Mouse (Mus musculus): ENCODE data around the gene Tbl3. TPM values are rescaled to one million over a fixed set of nuclear protein-coding genes. Genes with fewer than 3 reads are reported as not detected.
"Not testable (repeated sequence)": the region's sequence is repeated elsewhere in the genome, so short reads cannot be mapped to it uniquely, and the experiment has no call there.

Gene Tbl3
- polyA plus RNA-seq, 1 experiment from 2014 or later, result 133 TPM

DNA sequence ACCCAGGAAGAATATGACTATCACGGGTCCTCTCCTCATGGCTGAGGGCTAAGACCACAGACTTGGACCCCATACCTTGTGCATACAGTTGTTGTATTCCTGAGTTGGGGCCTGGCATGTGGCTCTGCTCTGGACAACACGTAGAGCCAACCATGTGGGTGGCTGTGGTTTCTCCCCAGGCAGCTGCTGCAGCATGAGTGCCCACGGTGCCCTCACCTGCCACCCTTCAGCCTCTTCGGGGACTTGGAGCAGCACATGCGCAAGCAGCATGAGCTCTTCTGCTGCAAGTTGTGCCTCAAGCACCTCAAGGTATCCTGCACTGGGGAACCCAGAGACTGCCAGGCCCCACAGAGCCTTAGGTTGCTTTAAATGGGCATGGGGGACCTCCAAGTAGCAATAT lies 30.6 kb downstream of the Tbl3 start:
- H3K36me3 ChIP-seq, result peaks cover 59% of the 10 kb centered on the region
- no peaks in the 10 kb centered on the region for H3K27me3 ChIP-seq (ENCODE audit: insufficient read depth, poor library complexity, severe bottlenecking)
- H3K4me3 ChIP-seq, result no peak overlapping the region
- H3K9me3 ChIP-seq, result no peaks in the 10 kb centered on the region
- WGBS, result 96% methylated on average over 5 of the region's 5 CpGs
- no peak overlapping the region for H3K27ac ChIP-seq
- H3K4me1 ChIP-seq (replicated peaks), result peaks cover 18% of the 10 kb centered on the region
- DNase-seq (ENCODE audit: low spot score), result no peak

DNA sequence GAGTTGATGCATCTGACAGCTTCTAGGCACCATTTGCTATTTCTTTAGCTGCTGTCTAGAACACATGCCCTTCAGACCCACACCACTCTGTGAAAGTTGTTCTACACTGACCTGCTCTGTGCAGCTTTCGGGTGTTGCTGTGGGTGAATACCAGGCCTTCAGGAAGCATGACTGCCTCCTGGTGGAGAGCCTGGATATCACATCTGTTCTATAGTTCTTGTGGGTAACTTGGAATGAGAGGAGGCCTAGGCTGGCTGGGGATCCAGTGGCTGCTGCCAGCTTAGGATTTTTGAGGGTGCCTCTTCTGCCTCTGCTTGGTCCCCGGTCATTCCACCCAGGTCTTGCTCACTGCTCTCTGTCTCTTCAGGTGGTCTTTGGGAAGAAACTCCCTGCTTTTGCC lies 31.3 kb downstream of the Tbl3 start:
- no peak overlapping the region for H3K27ac ChIP-seq
- no peaks in the 10 kb centered on the region for H3K9me3 ChIP-seq
- H3K4me3 ChIP-seq, result no peak overlapping the region
- H3K36me3 ChIP-seq, result peaks cover 52% of the 10 kb centered on the region
- peak; percentile 73 for DNase-seq (ENCODE audit: low spot score)
- no peaks in the 10 kb centered on the region for H3K27me3 ChIP-seq (ENCODE audit: insufficient read depth, poor library complexity, severe bottlenecking)
- WGBS, result 59% methylated on average over 2 of the region's 2 CpGs
- H3K4me1 ChIP-seq (replicated peaks), result peaks cover 25% of the 10 kb centered on the region

DNA sequence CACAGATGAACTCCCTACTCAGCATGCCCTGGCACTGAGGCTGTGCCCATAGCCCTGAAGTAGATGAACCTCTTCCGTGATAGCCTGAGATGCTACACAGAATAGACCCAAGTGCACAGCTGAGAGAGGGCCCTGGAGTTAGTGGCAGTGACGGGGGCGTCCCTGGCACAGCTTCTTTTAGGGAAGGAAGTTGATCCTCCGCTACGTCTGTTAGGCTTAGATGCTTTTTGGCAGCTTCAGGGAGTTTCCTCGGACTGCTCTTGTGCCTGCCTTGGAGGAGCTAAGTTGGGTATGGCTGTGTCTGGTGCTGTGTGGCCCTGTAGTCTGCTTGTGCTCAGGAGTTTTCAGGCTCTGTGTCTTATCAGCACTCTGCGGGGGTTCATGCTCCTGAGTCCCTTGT lies 33.2 kb downstream of the Tbl3 start:
- H3K4me1 ChIP-seq (replicated peaks), result peaks cover 40% of the 10 kb centered on the region

DNA sequence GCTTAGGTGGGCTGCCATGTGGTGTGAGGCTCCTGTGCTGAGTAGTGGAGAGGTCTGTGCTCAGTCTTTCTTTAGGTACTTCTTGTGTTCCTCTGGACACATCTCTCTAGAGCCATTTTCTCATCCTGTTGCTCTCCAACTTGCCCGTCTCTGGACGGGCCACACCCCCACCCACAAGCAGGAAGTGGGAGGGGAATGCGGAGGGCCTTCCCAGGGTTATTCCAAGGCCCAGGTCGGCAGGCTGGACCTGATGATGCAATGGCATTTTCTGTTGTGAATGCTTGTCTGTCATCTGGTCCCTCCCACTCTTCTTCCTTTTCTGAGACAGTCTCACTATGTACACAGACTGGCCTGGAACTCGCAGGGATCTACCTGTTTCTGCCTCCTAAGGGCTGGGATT lies 35.3 kb downstream of the Tbl3 start:
- Histone ChIP-seq H3K27me3 (ENCODE audit: insufficient read depth, poor library complexity, severe bottlenecking) (no peaks in the 10 kb centered on the region), H3K4me3 (peak overlapping the region; percentile 100; the same call in 1 of the 2 replicates), H3K27ac (no peak overlapping the region), H3K9me3 (no peaks in the 10 kb centered on the region), H3K36me3 (peaks cover 12% of the 10 kb centered on the region), H3K4me1 (replicated peaks) (peaks cover 47% of the 10 kb centered on the region)
- DNase-seq (ENCODE audit: low spot score), result no peak
- WGBS, result 34% methylated on average over 5 of the region's 5 CpGs

More for the DNA sequence above, 33.2 kb downstream of the Tbl3 start:
- peaks cover 33% of the 10 kb centered on the region for H3K36me3 ChIP-seq
- H3K4me3 ChIP-seq, result no peak overlapping the region
- H3K27me3 ChIP-seq (ENCODE audit: insufficient read depth, poor library complexity, severe bottlenecking), result no peaks in the 10 kb centered on the region
- no peak overlapping the region for H3K27ac ChIP-seq
- 86% methylated on average over 7 of the region's 7 CpGs for WGBS
- DNase-seq (ENCODE audit: low spot score), result no peak
- H3K9me3 ChIP-seq, result no peaks in the 10 kb centered on the region

DNA sequence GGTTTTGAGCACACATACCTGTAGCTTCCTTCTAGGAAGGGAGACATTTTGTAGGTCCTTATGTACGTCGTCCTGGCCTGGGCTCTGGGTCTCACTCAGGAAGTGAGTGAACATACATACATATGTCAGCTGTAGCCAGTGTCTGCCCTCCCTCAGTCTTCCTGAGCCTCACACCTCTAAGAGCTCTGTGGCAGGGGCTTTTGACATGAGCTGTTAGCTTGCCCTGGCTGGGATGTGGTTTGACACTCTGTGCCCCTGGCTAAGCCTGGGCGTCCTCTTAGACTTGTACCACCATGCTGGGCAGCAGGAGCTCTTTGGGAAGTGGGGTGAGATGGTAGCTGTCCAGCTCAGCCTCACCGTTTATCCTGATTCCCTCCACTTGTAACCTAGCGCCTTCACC lies 36.1 kb downstream of the Tbl3 start:
- WGBS, result 75% methylated on average over 5 of the region's 5 CpGs
- peak overlapping the region; percentile 100; the same call in 1 of the 2 replicates for H3K4me3 ChIP-seq
- no peak for DNase-seq (ENCODE audit: low spot score)
- no peak overlapping the region for H3K27ac ChIP-seq
- peaks cover 47% of the 10 kb centered on the region for H3K4me1 ChIP-seq (replicated peaks)
- peaks cover 4% of the 10 kb centered on the region; the same call in 1 of the 2 replicates for H3K36me3 ChIP-seq
- no peaks in the 10 kb centered on the region for H3K9me3 ChIP-seq
- H3K27me3 ChIP-seq (ENCODE audit: insufficient read depth, poor library complexity, severe bottlenecking), result no peaks in the 10 kb centered on the region

DNA sequence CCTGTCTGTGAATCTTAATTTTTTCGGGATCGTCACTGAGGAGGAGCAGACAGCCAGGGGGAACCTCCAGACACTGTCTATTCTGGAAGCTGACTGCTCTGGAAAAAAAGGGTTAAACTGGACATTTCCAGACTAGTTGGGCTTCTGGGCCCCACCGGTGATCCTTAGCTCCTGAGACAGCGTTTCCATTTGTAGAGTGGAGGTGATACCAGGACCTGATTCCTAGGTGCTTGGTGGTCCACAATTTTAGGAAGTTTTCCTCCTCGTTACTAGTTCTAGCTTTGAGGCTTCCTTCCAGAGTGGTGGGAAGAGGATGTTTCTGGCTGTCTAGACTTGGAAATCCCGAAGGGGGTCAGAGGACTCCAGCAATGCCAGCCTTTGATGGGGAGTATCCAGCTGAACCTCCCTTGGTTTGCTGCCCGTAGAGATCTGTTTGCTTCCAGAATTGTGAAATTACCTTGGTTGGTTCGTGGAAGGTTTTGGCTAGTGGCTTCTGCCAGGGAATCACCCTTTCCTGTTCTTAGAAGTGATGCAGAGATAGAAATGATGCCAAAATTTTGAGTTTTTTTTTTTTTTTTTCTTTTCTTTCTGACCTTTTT lies 37.1 kb downstream of the Tbl3 start:
- Histone ChIP-seq H3K9me3 (no peaks in the 10 kb centered on the region), H3K27me3 (ENCODE audit: insufficient read depth, poor library complexity, severe bottlenecking) (no peaks in the 10 kb centered on the region), H3K4me3 (peak overlapping the region; percentile 100), H3K4me1 (replicated peaks) (peaks cover 47% of the 10 kb centered on the region), H3K36me3 (0 out of 2 replicates have a peak, but pooled peaks cover 3% of the 10 kb centered on the region), H3K27ac (peak overlapping the region; percentile 95)
- no peak for DNase-seq (ENCODE audit: low spot score)
- WGBS, result 17% methylated on average over 8 of the region's 8 CpGs

DNA sequence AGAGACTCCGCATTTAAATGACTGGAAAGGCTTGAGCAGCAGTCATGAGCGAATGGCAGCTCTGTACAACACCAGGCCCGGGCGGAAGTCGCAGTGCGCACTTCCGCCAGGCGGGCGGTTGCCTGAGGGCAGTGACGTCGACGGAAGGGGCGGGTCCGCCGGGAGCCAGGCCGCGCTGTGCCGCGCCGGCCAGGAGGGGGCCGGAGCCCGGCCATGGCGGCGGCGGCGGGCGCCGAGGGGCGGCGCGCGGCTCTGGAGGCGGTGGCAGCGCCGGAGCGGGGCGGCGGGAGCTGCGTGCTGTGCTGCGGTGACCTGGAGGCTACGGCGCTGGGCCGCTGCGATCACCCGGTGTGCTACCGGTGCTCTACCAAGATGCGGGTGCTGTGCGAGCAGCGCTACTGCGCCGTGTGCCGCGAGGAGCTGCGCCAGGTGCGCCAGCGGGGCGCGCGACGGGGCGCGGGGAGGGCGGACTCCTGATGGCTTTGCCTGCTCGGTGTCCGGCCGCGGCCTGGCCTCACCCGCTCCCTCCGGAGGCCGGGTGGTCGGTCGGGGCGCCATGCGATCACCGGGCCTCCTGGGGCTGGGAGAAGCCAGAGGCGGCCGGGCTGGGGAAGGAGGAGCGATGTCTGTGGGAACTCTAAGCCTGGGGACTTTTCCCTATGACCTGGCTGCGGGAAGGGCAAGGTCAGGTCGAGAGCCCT lies 37.8 kb downstream of the Tbl3 start, which contains the start of gene Zfp598:
Zfp598 (plus strand) TSS at position 143 of the 701 bp plus-strand sequence.
- H3K27ac ChIP-seq, result peak within 1 kb of the TSS; percentile 95
- DNase-seq (ENCODE audit: low spot score), result peak; percentile 94
- under 1% methylated on average over 80 of the region's 80 CpGs for WGBS
- H3K4me1 ChIP-seq (replicated peaks), result peaks cover 47% of the 10 kb centered on the region
- 0 out of 2 replicates have a peak, but pooled peaks cover 3% of the 10 kb centered on the region for H3K36me3 ChIP-seq
- H3K4me3 ChIP-seq, result peak within 1 kb of the TSS; percentile 100
- H3K9me3 ChIP-seq, result no peaks in the 10 kb centered on the region
- H3K27me3 ChIP-seq (ENCODE audit: insufficient read depth, poor library complexity, severe bottlenecking), result no peaks in the 10 kb centered on the region

DNA sequence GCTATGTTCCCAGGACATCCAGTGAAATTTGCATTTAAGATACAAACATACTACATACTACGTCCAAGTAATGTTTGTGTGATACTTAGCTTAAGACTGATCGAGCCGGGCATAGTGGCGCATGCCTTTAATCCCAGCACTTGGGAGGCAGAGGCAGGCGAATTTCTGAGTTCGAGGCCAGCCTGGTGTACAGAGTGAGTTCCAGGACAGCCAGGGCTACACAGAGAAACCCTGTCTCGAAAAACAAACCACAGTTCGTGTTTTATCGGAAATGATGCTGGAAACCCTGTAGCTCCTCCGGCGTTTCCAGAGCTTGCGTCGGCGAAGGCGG lies 38.3 kb downstream of the Tbl3 start:
- not testable (repeated sequence) for H3K9me3 ChIP-seq; DNase-seq (ENCODE audit: low spot score); H3K27me3 ChIP-seq (ENCODE audit: insufficient read depth, poor library complexity, severe bottlenecking); H3K36me3 ChIP-seq
- peak overlapping the region; percentile 100 for H3K4me3 ChIP-seq
- H3K4me1 ChIP-seq (replicated peaks), result peaks cover 47% of the 10 kb centered on the region
- WGBS, result 14% methylated on average over 15 of the region's 15 CpGs
- H3K27ac ChIP-seq, result peak overlapping the region; percentile 95

DNA sequence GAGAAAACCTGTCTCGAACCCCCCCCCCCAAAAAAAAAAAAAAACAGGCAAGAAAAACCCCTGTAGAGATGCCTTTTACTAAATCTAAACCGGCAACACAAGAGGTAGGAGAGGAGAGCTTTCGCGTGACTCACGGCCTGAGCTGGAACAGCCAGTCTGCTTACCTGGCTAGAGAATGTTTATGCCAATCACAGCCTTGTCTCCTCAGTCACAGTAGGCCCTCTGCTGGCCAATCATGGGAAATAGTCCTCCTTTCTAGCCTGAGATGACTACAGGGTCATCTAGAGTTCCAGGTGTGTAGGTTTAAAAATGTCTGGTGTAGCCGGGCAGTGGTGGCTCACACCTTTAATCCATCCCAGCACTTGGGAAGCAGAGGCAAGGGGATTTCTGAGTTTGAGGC lies 40.0 kb downstream of the Tbl3 start:
- H3K4me1 ChIP-seq (replicated peaks), result peaks cover 35% of the 10 kb centered on the region
- peak; percentile 54 for DNase-seq (ENCODE audit: low spot score)
- 35% methylated on average over 6 of the region's 6 CpGs for WGBS
- no peaks in the 10 kb centered on the region for H3K36me3 ChIP-seq
- no peaks in the 10 kb centered on the region for H3K9me3 ChIP-seq
- H3K4me3 ChIP-seq, result no peak overlapping the region
- H3K27ac ChIP-seq, result no peak overlapping the region
- no peaks in the 10 kb centered on the region for H3K27me3 ChIP-seq (ENCODE audit: insufficient read depth, poor library complexity, severe bottlenecking)

DNA sequence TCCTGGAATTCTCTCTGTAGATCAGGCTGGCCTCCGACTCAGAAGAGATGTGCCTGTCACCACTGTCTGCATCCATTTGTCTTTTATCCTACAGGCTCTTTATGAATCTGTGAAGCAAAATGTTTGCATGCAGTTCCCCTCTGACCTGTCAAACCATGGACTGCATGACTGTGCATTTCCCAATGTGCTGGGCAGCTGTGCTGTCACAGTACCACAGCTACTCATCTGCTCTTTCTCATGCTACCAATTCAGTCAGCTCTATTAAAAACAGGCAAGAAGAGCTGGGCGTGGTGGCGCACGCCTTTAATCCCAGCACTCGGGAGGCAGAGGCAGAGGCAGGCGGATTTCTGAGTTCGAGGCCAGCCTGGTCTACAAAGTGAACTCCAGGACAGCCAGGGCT lies 40.4 kb downstream of the Tbl3 start:
- H3K36me3 ChIP-seq; H3K4me3 ChIP-seq; H3K9me3 ChIP-seq; H3K27me3 ChIP-seq (ENCODE audit: insufficient read depth, poor library complexity, severe bottlenecking); H3K27ac ChIP-seq; DNase-seq (ENCODE audit: low spot score): not testable (repeated sequence)
- 75% methylated on average over 7 of the region's 7 CpGs for WGBS
- peaks cover 31% of the 10 kb centered on the region for H3K4me1 ChIP-seq (replicated peaks)

DNA sequence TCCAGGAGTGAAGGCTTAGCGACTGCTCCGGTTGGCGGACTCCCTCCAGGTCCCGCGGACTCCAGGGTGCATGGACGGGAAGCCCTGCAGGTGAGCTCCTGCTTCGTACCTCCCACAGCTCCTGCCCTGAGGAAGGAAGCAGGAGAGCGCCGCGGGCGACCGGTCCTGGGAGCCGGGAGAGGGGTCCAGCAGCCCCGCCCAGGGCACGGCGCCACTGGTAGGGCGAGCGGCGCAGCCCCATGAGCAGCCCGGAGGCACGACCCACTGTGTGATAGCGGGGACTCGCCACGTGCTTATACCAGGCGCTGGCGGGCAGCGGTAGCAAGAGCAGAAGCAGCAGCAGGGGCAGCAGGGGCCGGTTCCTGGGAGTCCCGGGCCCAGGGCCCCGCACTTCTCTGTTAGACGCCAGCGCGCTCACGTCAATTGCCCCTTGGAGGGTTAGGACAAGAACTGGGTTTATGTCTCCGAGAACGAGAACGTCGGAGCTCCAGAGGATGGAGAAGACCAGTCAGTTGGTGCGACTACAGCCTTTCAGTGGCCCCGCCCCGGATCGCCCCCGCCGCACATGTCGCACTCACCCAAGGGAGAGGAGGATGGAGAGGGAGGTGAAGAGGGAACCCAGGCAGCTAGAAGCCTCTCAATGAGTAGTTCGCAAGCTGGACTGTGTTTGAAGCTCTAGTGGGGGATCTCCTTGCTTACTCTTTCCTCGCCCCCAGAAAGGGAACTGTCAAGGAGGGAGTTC lies 49.3 kb downstream of the Tbl3 start, which contains the start of gene Npw:
Npw (minus strand) TSS at position 441 of the 742 bp plus-strand sequence.
- peak within 1 kb of the TSS; percentile 45 for H3K27ac ChIP-seq
- H3K36me3 ChIP-seq, result no peaks in the 10 kb centered on the region
- 2% methylated on average over 47 of the region's 47 CpGs for WGBS
- peaks cover 24% of the 10 kb centered on the region for H3K4me1 ChIP-seq (replicated peaks)
- DNase-seq (ENCODE audit: low spot score), result no peak
- H3K9me3 ChIP-seq, result no peaks in the 10 kb centered on the region
- H3K27me3 ChIP-seq (ENCODE audit: insufficient read depth, poor library complexity, severe bottlenecking), result peaks cover 69% of the 10 kb centered on the region
- H3K4me3 ChIP-seq, result peak within 1 kb of the TSS; percentile 54

DNA sequence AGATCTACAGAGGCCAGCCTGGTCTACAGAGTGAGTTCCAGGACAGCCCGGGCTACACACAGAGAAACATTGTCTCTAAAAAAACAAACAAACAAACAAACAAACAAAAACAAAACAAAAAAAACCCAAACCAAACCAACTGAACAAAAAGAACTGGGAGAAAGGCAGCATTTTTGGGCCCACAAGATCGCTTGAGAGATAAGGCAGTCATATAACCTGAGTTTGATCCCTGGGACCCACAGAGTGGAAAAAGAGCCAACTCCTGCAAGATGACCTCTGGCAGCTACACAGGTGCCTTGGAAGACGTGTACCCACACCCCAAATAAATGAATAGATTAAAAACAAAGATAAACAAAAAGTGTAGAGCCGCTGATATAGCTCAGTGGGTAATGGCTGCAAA lies 52.5 kb downstream of the Tbl3 start:
- Histone ChIP-seq H3K27me3 (ENCODE audit: insufficient read depth, poor library complexity, severe bottlenecking) (peaks cover 73% of the 10 kb centered on the region), H3K4me1 (replicated peaks) (peaks cover 33% of the 10 kb centered on the region), H3K36me3 (no peaks in the 10 kb centered on the region), H3K27ac (no peak overlapping the region), H3K4me3 (no peak overlapping the region), H3K9me3 (no peaks in the 10 kb centered on the region)
- 78% methylated on average over 4 of the region's 4 CpGs for WGBS
- DNase-seq (ENCODE audit: low spot score), result no peak
